Mouse (Mus musculus) splenic B cell, adult 2 months (primary cell): ENCODE data around the gene Lnpk.

ENCODE experiments used
- DNase-seq: peaks from one replicate; pipeline ENCODE4 v3.0.0-alpha.2; 2011; ENCODE audit warnings: low read depth, low spot score
- H3K27me3 ChIP-seq: 2 replicates; pipeline ENCODE4 v1.6.1; 2012; ENCODE audit warnings: mild to moderate bottlenecking, low read length, moderate library complexity, mixed read lengths; ENCODE audit not compliant: control insufficient read depth, poor library complexity, insufficient read depth, severe bottlenecking
- H3K36me3 ChIP-seq: 2 replicates; pipeline ENCODE4 v1.6.1; 2012; ENCODE audit warnings: mild to moderate bottlenecking, low read length, moderate library complexity, mixed read lengths; ENCODE audit not compliant: control insufficient read depth, poor library complexity, insufficient read depth, severe bottlenecking

The Lnpk gene

DNA sequence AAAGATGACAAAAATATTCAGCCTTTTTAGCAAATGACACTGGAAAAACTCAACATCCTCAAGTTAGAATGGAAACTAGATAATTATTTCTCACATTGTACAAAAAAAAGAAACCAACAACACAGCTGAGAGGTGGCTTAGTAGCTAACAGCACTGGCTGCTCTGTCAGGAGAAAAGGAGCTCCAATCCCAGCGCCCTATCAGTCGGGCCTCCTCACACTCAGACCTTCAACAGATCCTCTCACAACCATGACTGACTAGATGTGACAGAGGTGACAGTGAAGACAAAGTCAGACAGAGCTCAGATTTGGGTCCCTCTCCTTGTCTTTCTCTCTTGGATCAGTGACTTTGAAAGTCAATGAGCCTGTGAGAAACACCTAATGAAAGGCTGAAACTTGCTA, 21.8 kb downstream of the Lnpk start:
- H3K27me3 ChIP-seq = no peaks in the 10 kb centered on the region
- DNase-seq = no peak
- H3K36me3 ChIP-seq = no peaks in the 10 kb centered on the region; the same call in 1 of the 2 replicates

DNA sequence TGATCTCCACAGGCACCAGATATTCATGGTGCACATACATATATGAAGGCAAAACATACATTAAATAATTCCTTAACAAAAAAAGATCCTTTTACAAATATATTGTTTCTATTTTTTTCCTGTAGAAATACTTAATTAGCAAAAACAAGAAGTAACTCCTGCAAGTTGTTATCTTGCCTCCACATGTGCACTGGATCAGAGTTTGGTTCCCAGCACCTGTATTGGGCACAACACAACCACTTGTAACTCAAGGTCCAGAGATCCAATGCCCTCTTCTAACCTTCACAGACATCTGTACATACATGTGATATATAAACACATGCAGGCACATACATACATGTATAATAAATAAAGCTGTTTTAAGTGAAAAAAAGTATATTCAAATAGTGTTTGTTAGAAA, 27.3 kb downstream of the Lnpk start:
- no peaks in the 10 kb centered on the region; the same call in 1 of the 2 replicates for H3K36me3 ChIP-seq
- no peaks in the 10 kb centered on the region for H3K27me3 ChIP-seq
- DNase-seq = no peak

DNA sequence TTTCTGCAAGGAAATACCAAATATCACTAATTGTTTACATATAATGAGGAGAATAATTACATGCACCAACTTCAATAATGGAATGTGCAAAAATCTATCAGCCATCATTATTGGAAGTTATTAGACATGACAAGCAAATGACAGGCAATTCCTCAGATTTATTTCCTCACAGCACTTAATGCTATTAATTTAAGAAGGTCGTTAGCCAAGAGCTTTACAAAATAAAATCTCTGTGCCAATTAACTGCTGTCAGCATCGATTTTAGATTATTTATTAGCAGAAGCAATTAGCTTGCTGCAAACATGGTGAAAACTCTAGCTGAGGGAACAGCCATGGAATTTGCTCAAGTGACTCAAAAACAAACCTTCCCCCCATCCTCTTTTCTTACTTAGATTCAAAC, 30.9 kb downstream of the Lnpk start:
- H3K27me3 ChIP-seq = no peaks in the 10 kb centered on the region
- no peaks in the 10 kb centered on the region; the same call in 1 of the 2 replicates for H3K36me3 ChIP-seq
- DNase-seq = no peak

DNA sequence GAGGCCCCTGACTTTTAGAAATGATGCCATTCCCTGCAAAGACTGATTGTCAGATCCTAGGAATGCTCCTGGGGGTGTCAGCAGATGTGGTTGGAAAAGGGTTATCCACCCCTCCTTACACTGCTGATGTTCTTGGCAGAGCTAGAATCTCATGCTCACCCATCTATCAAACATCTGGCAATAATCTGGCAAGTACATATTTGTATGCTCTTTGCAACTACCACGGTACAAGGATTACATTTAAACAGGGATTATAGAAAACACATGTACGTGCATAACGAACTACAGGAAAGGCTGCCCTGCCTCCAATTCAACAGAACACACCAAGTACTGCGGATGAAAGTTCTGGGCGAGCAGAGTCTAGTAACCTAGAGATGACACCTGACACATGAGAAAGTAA, 70.9 kb downstream of the Lnpk start:
- Histone ChIP-seq H3K36me3 (no peaks in the 10 kb centered on the region), H3K27me3 (no peaks in the 10 kb centered on the region)
- no peak for DNase-seq

DNA sequence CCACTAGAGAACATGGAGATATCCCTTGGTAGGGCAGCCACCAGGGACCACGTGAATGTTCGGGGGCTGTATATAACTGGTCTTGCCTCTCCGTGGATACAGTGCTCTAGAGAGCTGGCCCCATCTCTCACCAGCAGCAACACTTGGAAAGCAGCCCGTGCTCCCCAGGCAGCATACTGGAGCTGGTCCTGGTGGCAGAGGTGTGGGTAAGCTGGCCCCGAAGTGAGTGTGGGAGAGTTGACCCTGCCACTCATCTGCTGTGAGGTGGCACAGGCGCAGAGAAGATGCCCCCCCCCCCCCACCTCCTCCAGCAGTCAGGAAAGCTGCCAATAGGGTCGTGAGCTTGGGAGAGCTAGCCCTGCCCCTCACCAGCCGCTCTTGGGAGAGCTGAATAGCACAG, 72.8 kb downstream of the Lnpk start:
- no peaks in the 10 kb centered on the region for H3K36me3 ChIP-seq
- H3K27me3 ChIP-seq = no peaks in the 10 kb centered on the region
- DNase-seq = no peak

DNA sequence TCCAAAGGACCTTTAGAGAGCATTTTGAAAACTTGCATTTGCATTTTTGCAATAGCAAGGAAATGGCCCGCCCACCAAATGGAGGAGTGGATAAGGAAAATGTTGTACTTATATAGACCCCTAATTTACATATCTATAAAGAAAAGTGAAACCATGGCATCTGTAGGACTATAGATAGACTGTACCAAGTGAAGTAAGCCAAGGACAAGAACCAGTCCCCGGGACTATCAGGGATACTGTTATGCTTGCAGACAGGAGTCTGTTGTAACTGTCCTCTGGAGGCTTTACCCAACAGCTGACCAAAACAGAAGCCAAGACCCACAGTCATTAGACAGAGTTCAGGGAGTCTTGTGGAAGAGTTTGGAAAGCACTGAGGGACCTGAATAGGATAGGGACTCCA, 78.9 kb downstream of the Lnpk start:
- DNase-seq = no peak
- H3K36me3 ChIP-seq = no peaks in the 10 kb centered on the region
- H3K27me3 ChIP-seq = no peaks in the 10 kb centered on the region

DNA sequence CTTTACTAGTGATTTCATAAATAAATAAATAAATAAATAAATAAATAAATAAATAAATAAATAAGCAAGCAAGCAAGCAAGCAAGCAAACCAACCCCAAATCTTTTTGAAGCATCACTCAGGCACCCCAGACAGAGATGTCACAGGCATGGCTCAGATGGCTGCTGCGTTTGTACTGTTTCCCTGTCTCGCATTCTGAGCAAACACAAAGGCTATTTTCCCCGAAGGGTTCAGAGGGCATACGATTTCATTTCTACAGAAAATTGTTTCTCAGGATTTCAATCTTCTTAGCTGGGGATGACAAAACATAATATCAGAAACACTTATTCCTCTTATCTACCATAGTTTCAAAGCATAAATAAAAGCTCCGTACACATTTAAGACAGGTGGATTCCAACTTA, 81.4 kb downstream of the Lnpk start:
- no peaks in the 10 kb centered on the region for H3K27me3 ChIP-seq
- no peak for DNase-seq

DNA sequence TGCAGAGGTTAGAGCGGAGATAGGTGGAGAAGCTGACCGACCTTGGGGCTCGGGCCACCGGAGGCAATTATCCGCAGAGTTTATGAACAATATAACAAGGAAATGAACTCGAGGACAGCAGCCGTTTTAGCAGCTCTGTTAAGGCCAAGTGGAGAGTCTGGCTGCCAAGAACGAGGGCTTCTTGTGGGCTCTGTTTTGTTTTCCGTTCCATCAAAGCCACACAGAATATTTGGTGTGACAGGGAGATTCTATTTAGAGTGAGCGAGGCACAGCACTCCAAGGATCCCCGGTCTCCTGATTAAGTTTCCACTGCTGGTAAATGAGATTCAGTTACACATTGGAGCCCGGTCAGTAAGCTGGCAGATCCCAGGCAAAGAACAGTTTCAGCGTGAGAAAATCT, 87.8 kb downstream of the Lnpk start:
- no peak for DNase-seq
- Histone ChIP-seq H3K27me3 (no peaks in the 10 kb centered on the region), H3K36me3 (no peaks in the 10 kb centered on the region)

More for the DNA sequence above, 81.4 kb downstream of the Lnpk start:
- H3K36me3 ChIP-seq = no peaks in the 10 kb centered on the region

DNA sequence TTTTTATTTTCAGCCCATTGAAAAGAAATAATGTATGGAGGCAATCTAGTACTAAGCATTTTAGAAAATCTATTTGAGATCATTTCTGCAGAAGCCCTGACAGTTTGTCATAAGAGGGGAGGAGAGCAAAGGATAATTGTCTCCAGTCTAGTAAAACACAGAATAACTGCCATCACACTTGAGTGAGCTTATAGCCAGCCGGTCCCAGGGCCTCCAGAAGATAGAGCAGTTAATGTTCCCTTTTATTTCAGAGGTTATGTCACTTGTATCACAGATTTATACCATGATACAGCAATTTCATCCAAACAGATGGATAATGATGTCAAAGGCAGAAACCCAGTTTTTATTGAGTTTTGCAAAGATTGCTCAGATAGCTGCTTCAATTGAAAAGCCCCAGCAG, 89.0 kb downstream of the Lnpk start:
- DNase-seq = no peak
- no peaks in the 10 kb centered on the region for H3K36me3 ChIP-seq
- H3K27me3 ChIP-seq = no peaks in the 10 kb centered on the region

DNA sequence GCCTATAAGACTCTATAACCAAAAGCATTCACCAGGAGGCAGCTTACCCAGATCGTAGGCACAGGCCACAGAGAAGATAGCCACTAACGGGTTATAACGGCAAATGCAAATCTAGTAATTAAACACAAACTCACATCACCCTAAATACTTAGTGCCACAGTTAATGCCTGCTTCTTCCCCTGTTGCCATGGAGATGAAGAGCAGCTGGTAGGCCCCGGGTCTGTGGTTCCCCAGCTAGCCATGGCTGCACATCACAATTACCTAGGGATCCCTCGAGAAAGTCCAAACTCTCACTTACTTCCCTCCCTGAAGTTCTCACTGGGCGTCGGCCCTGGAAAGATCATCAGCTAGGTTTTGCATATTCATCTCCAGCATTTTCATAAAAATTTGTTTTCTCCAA, 90.8 kb downstream of the Lnpk start:
- no peaks in the 10 kb centered on the region for H3K27me3 ChIP-seq
- H3K36me3 ChIP-seq = no peaks in the 10 kb centered on the region
- DNase-seq = no peak

DNA sequence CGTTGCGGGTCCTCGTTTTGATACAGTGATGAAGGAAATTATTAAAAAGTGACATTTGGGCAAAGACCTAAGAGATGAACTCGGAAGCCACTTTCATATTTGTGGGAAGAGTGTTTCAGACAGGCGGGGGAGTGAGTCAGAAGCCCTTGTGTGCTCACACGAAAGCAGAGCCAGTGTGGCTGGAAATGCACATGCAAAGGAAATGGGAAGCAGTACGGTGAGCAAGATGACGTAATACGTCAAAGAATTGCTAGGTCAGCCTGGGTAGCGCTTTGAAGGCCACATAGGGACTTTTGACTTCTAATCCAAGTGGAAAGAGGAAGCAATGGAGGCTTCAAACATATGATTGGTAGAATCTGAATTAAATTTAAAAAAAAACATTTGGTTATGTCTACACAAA, 96.6 kb downstream of the Lnpk start:
- no peak for DNase-seq
- Histone ChIP-seq H3K36me3 (no peaks in the 10 kb centered on the region), H3K27me3 (no peaks in the 10 kb centered on the region)

DNA sequence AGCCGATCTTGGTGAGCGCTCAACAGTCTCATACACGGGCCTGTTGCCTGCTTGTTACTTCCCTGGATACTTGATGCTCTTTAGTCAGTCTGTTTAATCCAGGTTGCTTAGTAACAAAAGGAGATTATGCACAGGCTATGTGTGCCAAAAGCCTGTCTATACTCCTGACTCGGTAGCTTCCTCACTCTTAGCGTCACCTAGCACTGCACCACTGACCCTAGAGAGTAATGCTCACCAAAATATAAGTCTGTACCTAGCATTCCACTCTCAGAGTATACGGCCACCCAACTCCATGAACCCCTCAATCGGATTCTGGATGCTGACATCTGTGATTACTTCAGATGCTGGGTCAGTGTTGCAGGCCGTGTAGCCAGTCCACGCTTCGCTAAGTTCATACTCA, 97.1 kb downstream of the Lnpk start:
- H3K36me3 ChIP-seq = no peaks in the 10 kb centered on the region
- DNase-seq = no peak
- no peaks in the 10 kb centered on the region for H3K27me3 ChIP-seq
